Mouse (Mus musculus): ENCODE measurements at regions not wholly inside any gene's neighbourhood (a gene's known extent, or its start where the extent isn't known, plus 50 kb on each side); places are given as distances from the start of the nearest gene placed in this dataset.

- DNase-seq (ENCODE audit: low read depth) = no peak
Measured at GRCm38 (mm10) chr13:28645881-28646280, 307.6 kb downstream of the Sox4 start.

GRCm38 (mm10) chr13:28644846-28645574, 308.5 kb downstream of the Sox4 start:
- no peak for DNase-seq (ENCODE audit: low read depth)

DNA sequence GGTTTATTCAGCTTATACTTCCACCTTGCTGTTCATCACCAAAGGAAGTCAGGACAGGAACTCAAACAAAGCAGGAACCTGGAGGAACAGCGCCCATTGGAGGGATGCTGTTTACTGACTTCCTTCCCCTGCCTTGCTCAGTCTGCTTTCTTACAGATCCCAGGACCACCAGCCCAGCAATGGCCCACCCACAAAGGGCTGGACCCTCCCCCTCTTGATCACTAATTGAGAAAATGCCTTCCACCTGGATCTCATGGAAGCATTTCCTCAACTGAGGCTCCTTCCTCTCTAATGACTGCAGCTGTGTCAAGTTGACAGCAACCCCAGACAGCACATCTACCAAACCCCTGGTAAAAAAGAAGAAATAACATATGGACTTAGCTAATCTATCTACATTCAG, 312.7 kb downstream of the Sox4 start:
- no peak for DNase-seq (ENCODE audit: low read depth)

GRCm38 (mm10) chr13:28635230-28635950, 318.1 kb downstream of the Sox4 start:
- DNase-seq (ENCODE audit: low read depth) = no peak

DNA sequence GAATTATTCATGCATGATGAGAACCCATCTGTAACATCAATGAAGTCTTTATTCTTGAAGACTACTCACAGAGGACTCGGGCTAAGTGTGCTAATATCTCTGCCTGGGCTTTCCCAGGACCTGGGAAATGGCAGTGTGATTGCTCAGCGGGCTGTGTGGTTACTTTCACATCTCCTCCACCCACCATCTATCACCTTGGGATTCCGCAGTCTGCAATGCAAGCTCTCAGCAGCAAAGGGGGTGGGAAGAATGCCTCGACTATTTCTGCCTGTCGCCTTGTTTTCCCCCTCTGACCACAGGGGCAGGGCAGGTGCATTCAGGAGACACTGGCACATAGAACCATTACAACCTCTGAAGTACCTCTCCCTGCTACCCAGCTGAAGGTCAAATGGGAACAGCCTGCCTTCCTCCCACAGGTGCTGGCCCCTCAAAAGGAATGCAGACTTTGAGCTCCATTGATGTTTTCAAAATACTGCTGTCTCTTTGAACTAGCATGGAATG, 319.9 kb downstream of the Sox4 start:
- no peak for DNase-seq (ENCODE audit: low read depth)

- DNase-seq (ENCODE audit: low read depth) = peak; percentile 44
Measured at GRCm38 (mm10) chr13:28629431-28630331, 323.8 kb downstream of the Sox4 start.

GRCm38 (mm10) chr13:28628751-28629150, 324.8 kb downstream of the Sox4 start:
- no peak for DNase-seq (ENCODE audit: low read depth)

GRCm38 (mm10) chr13:28618961-28619360, 334.6 kb downstream of the Sox4 start:
- DNase-seq (ENCODE audit: low read depth) = no peak

GRCm38 (mm10) chr13:28617503-28617902, 336.0 kb downstream of the Sox4 start:
- no peak for DNase-seq (ENCODE audit: low read depth)

- DNase-seq (ENCODE audit: low read depth) = no peak
Measured at GRCm38 (mm10) chr13:28616645-28617381, 336.7 kb downstream of the Sox4 start.

DNA sequence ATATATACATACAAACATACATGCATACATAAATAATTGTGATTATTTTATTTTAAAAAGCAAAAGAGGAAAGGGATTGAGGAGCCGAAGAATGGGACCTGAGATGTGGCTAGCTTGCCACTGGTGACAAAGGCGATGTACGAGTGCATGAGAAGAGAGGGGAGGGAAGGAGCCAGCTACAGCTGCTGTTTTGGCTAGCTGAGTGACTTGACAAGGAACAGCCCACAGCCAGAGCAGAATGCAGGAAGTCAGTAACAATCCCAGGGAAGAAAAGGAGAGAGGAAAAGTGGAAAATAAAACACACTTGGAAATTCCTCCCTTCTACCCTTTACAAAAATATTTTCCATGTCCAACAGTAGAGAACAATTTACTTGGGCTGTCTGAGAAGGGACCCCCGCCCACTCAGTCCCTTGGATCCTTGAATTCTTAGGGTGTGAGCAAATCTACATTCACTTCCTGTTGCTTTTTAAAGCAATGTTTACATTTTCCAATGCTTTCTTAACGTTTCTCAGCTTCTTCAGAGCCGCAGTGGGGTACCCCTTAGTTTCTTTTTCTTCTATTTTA, 345.9 kb downstream of the Sox4 start:
- no peak for DNase-seq (ENCODE audit: low read depth)

- DNase-seq (ENCODE audit: low read depth) = no peak
Measured at GRCm38 (mm10) chr13:28606651-28607050, 346.9 kb downstream of the Sox4 start.

DNA sequence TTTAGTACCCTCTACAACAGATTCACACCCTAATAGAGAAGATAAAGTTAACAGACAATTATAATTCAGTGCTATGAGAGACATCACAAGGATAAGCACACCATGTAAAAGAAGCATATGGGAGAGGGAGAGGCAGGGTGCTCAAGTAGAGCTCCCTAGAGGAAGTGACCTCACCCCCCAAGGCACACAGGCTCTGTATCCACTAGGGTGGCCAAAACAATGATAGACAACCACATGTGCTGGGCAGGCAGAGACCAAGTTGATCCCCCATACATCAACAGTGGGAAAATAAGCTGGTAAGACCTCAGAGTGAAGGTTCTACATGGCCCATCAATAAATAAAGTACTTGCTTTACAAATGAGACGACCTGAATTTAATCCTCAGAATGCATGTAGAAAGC, 347.7 kb downstream of the Sox4 start:
- no peak for DNase-seq (ENCODE audit: low read depth)

DNA sequence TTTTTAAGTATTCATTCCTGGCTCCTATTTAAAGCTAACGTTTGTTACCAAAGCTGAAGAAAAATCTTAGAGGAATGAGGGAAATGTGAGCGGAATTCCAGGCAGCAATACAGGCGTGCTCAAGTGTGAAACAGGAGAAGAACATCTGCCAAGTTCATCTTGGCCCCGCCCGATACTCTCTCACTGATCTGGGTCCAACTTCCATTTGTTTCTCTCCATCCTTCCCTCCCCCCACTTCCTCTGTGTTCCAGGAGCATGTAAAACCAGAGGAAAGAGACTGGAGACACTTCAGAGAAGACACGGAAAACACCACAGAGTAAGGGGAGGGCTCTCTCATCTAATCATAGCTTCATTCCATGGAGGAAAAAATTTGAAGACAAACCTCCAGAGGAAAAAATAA, 346.7 kb downstream of the Gm11361 start:
- DNase-seq (ENCODE audit: low read depth) = peak; percentile 26

DNA sequence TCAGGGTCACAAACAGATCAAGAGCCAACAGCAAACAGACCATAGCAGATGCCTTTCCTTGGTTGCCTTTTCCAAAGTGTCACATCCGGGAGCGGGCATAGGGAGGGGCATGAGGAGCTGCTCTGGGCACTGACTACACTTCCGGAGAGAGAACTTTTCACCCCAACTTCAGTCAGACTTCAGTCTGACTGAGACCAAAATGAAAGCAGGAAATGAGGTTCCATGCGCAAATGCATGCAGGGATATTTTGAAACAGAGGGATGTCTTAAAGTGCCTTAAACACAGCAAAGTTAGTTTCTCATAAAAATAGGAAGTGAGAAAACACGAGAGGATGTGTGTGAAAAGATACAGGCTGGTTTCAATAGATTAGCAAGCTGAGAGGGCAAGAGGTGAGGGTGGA, 343.5 kb downstream of the Gm11361 start:
- DNase-seq (ENCODE audit: low read depth) = no peak

DNA sequence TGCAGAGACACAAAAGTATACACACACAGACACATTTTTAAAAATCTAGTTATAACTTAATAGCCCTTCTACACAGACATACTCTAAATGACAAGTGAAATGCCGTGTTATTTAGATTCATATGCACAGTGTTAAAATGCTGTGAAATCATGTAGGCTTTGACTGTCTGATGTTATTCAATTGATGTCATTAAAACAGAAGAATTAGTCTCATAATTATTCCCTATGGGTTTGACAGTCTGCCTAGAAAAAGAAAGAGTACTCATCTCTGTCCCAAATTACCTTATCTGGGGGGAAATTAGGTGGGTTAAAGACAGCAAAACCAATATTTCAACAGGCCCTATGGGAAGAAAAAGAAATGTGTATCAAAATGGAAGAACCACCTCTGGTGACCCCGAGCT, 339.0 kb downstream of the Gm11361 start:
- DNase-seq (ENCODE audit: low read depth) = no peak

DNA sequence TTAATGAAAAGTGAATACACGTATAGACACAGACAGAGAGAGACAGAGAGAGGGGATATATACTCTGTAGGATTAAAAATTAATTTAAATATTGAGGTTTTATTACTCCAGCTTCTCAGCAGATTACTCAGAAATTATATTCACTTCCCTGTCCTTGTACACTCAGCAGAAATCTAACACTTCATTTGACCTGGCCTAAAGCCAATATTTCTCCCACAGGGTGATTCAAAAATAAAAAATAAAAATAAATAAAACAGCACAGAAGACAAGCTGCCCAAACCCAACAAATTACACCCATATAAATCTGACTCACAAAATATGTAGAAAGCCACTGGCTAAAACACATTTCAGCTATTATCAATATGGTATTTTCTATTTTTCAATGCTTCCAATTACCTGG, 334.8 kb downstream of the Gm11361 start:
- peak; percentile 31 for DNase-seq (ENCODE audit: low read depth)

DNA sequence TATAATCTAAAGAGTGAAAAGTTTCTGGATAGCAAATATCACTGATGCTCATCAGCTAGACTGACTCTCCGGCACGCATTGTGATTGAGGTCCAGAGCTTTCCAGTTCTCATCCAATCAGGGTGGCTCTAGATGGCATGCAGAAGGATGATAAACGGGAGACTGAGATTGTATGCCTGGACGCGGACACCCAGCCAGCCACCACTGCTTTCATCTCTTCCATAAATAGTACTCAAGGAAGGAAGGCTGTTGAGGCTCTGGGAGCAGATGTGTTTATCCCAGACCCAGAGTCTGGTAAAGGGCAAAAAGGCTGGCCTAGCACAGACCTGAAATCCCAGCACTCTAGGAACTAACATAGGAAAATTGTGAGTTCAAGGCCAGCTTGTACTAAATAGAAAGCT, 330.6 kb downstream of the Gm11361 start:
- no peak for DNase-seq (ENCODE audit: low read depth)

DNA sequence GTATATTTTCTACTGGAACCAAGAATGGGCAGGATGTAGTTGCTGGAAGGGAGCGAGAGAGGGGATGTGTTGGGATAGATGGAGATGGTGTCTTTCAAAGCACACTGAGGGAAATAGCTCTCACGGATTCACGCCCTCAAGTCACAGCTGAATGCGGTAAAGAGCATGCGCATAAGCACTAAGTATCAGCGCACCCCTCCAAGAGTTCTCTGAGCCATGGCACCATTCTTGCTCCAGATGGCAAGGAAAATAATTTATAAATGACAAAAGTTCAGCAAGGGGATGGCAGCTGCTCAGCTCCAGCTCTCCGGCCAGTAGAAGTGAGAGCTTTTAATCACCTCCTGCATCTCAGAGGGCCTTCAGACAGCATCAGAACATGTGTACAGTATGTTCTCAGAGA, 329.4 kb downstream of the Gm11361 start:
- DNase-seq (ENCODE audit: low read depth) = no peak

DNA sequence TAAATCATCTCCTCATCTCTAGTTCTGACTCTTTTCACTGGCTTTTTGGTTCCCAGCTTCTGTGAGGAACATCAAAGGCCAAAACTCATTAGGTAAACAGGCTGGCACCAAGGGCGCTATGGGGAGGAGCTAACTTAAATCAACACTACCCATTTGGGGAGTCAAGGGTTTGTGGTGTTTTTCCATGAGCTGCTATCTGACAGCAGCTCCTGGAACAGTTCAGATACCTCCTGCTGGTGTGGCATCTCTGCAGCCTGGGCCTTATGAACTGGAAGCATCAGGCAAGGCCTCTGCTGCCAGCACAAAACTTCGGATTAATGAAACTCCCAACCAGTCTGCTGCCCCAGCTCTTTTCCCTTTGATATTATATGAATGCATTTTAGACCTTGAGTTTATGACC, 328.8 kb downstream of the Gm11361 start:
- DNase-seq (ENCODE audit: low read depth) = no peak

- no peak for DNase-seq (ENCODE audit: low read depth)
Measured at GRCm38 (mm10) chr13:28583617-28584016, 326.3 kb downstream of the Gm11361 start.
